Mouse (Mus musculus) urinary bladder, adult 2 months (tissue): Measurements from ENCODE around the gene Evx2. TPM values are rescaled to one million over a fixed set of nuclear protein-coding genes. Genes with fewer than 3 reads are reported as not detected.

Source experiments
- DNase-seq: peaks from one replicate; pipeline ENCODE4 v3.0.0; 2022; ENCODE audit warnings: low spot score
- polyA plus RNA-seq: library from polyadenylated mRNA; depleted of rRNA; stranded (reverse); fragments of >200 nt; gene quantifications from 2 replicates; pipeline ENCODE4 v1.2.3, GENCODE M21; 2012; rRNA removed

Evx2 gene
- 0.56 and 1.1 TPM in 2 replicates for polyA plus RNA-seq

DNA sequence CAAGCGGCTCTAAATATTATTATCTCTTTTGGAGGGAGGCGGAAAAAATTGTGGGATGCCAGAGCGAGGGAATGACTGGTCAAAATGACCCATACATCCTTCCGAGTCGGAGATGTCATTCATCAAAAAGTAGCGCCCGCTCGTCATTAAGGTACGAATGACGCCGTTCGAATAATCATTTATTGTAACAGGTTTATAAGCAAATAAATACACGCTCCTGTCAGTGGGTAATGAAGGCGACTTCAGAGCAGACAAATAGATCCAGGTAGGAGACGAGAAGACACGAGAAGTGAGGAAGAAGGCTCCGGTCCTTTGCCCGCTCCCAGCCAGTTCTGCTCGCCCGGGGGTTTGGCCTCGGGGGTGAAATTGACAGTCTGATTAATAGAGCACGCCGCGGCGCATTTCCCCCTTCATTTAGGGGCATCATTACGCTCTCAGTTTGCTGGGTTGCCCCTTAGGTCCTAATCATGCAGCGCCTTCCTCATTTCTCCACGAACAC, at the start of gene Evx2:
TSS of gene Evx2 (minus strand) at position 51 of the 499 bp plus-strand sequence.
- no peak for DNase-seq

DNA sequence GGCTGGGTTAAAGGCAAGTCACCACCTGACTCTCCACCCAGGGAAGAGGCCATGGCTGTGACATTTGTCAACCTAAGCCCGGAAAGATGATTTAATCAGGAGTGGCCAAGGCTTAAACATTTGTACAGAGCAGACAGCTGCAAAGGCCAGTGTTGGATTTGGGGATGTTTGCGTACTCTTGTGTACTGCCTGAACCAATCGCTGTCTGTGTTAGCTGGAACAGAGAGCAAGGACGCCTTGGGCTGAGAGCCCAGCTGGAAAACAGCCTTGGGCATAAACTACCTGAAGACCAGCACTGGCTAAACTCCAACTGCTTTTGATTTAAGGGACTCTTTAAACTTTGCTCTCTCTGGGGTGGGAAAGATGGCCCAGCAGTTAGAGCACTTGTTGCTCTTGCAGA, 49.3 kb upstream of the Evx2 start:
- no peak for DNase-seq

DNA sequence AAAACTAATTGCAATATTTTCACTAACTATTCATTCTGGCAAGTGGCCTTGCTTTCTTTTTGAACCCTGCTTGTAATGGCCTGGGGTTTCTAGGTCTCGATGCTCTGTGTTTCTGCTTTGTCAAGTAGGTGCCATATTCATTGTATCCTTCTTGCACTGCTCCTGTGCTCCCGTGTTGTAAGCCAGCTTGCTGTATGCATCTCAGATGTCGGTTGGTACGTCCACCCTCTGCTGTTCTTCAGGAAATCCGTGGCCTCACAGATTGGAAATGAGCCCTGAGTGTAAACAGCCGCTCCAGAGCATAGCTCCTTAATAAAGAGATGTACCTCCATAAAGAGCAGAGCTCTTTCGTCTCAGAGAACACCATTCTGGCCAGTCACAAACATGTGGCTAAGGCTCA, 48.2 kb upstream of the Evx2 start:
- no peak for DNase-seq

GRCm38 (mm10) chr2:74706393-74706960, 47.1 kb upstream of the Evx2 start:
- DNase-seq = no peak

GRCm38 (mm10) chr2:74705467-74706089, 46.2 kb upstream of the Evx2 start:
- DNase-seq = no peak

DNA sequence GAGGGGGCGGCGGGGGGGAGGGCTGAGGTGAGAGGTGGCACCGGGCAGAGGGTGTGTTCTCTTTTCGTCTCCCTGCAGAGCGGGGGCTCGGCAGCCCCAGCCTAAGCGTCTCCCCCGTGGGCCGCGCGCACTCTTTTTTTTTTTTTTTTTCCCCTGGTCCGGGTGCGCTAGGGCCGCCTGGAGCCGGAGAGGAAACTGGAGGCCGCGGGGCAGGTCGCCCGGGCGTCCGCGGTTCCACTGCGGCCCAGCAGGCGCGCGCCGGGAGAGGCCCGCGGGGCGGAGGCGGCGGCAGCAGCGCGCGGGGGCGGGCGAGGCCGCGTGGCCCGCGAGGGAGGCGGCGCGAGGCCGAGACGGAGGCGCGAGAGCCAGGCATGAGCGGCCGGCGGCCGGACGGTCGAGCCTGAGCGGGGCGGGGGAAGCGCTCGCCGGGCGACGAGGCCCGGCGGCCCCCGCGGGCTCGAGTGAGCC, 45.7 kb upstream of the Evx2 start:
- DNase-seq = no peak

GRCm38 (mm10) chr2:74704393-74704998, 45.1 kb upstream of the Evx2 start, which contains the start of gene Hoxd8:
TSS of gene Hoxd8 (plus strand) at chr2:74704615.
- DNase-seq = peak; percentile 84

DNA sequence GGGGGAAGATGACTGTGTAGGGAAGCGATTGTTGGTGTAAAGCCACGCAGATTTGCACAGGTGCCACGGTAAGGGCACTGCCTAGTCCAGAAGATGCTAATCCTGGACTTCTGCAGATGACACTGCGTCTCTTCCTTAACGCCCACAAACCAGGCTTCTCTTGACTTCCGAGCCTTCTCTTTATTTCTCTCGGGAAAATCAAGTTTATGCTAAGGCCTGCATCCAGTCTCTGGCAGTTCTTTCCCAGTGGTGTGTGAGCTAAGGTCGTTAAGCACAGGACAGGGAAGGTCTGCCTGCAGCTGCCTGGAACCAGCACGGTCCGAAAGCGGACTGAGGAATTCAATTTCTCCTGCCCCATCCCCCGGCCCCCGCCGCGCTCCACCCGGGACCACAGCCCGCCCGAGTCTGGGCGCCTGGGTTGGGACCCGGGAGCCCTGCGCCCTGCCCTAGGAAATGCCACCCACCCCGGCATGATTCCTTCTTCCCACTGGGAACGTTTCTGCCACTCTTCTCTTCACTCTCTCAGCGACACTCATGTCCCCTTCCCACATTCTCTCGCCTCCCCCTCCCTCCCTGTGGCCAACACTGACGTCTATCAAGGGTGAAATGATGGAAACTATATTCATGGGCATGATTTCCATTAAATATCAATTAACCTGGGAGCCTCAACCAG, 44.5 kb upstream of the Evx2 start:
- DNase-seq = no peak

DNA sequence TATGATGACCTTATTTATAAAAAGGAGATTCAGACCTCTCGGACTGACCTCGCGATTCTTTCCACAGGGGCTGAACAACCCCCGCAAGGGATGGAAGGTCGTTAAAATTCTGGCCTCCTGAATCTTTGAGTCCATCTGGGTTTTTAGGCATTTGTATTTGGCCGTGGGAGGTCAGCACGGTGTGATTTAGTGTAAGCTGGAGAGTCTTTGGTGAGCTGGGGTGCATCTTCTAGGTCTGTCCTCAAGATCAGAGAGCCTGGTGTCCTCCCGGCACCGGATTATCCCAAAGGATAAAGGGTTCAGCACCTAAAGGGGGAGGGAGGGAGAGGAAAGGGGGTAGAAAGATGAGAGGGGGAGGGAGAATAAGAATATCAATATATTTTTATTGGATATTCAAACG, 44.0 kb upstream of the Evx2 start:
- DNase-seq = no peak

DNA sequence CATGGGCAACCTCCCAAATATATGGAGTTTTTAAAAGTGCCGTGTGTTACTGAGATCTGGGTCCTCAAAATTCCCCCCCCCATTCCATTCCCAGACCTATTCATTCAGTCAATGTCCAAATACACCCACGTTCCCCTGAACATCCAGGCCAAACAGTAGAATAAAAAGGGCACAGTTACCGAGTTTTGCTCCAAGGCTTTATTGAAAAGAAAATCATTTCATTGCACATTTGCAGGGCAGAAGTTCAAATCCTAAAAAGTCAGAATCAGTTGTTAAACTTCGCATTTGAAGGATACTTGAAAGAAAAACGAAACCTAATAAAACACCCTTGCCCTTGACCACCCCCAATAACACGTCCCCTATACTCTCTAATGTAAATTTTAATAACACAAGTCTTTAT, 43.5 kb upstream of the Evx2 start:
- no peak for DNase-seq

GRCm38 (mm10) chr2:74701949-74702819, 42.8 kb upstream of the Evx2 start:
- DNase-seq = no peak

DNA sequence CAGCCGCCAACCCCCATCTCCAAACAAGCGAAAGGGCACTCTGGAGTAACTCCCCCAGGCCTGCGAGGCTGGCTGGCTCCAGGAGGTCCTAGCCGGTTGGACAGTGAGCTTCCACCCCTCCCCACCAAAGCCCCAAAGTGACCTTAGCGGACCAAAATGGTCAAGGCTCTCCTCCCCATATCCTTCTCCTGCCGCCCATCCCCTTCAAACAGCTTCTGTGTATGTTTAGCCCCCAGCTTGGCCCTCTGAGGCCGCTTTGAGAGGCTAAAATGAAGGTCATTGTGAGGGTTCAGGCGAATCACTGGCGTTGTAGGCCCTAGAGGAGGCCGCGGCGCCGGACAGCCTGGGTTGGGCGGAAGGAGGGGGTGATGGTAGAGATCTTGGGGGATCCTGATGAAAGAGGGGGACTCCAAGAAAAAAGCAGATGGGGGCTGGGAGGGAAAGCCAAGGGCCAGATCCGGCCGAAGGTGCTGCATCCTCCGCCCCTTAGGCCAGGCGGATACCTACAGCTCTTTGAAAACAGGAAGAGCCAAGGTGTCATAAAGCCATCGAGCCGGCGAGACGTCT, 41.3 kb upstream of the Evx2 start:
- DNase-seq = no peak

- no peak for DNase-seq
Measured at GRCm38 (mm10) chr2:74699664-74700545, 40.5 kb upstream of the Evx2 start.

DNA sequence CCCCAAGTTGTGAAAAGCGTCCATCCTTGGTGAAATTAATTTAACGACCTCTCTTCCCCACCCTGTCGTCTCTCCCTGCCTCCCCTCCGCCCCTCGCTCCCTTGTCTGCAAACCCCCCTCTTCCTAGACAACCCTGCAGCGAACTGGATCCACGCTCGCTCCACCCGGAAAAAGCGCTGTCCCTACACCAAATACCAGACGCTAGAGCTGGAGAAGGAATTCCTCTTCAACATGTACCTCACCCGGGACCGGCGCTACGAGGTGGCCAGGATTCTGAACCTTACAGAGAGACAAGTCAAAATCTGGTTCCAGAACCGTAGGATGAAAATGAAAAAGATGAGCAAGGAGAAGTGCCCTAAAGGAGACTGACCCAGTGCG, 39.7 kb upstream of the Evx2 start:
- DNase-seq = no peak

DNA sequence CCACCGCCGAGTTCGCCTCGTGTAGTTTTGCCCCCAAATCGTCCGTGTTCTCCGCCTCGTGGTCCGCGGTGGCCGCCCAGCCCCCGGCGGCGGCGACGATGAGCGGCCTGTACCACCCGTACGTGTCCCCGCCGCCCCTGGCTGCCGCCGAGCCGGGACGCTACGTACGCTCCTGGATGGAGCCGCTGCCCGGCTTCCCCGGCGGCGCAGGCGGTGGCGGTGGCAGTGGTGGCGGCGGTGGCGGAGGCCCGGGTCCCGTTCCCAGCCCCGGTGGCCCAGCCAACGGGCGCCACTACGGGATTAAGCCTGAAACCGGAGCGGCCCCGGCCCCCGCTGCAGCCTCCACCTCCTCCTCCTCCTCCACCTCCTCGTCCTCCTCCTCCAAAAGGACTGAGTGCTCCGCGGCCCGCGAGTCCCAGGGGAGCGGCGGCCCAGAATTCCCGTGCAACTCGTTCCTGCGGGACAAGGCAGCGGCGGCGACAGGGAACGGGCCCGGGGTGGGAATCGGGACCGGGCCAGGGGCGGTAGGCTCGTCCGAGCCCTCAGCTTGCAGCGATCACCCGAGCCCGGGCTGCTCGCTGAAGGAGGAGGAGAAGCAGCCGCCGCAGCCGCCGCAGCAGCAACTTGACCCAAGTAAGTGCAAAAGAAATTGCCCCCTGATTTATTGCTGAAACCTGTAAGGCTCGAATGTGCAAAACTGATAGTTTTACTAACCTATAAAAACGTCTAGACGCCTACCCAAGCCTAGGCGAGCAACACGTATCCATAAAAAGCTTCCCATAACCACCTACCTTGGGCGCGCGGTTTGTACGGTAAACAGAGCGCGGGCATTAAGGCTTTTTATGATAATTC, 39.1 kb upstream of the Evx2 start:
- peak; percentile 61 for DNase-seq

GRCm38 (mm10) chr2:74697567-74698121, 38.3 kb upstream of the Evx2 start, which contains the start of gene Hoxd9:
TSS of gene Hoxd9 (plus strand) at chr2:74697727.
- DNase-seq = peak; percentile 83

DNA sequence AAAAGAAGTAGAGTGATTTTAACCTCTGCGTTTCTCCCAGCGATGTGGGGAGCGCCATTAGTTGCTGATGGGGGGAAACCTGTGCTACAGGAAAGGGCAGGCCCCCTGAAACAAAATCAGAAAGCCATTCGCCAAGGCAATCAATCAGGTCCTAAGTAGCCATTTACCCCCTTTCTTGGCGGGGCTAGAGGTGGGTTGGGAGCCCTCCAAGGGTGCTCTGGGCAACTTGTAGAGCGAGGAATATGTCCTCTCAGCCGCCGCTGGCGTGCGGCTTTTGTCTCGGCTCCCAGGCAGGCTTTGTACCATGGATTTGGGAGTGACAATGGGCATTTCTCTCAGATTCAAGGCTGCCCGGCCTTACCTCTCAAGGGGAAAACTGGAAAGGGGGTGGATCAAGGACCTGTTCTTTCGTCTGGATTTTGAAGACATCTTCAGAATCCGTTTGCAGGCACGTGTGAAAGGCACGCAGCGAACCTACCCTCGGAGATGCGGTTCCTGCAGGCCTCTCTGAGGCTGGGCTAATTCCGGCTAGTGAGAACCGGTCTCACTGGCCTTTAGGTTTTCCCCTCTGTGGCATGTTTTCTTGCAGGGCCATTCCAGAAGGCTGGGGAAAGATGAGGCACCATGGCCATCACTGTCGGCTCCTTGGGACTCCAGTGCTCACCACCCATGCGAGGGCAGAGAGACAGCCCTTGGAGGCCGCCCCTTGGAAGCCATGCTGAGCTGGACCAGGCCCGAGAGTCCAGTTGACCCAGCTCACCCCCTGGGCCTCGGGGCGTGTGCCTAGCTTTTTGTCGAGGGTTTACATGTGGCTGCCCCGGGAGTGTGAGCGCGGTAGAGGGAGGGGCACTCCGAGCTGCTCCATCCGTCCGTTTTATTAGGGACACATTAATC, 37.3 kb upstream of the Evx2 start:
- no peak for DNase-seq
